Mouse (Mus musculus) testis, adult 2 months (tissue): Measurements from ENCODE around the gene Syde2.

Source experiments
- CTCF ChIP-seq: fragments of 200-500 bp; IDR thresholded peaks from 2 replicates; pipeline ENCODE4 v1.5.1; 2012; ENCODE audit warnings: low read depth, mild to moderate bottlenecking, inconsistent platforms, low read length, moderate library complexity; ENCODE audit not compliant: control insufficient read depth, insufficient read depth, insufficient replicate concordance
- POLR2A ChIP-seq: fragments of 200-500 bp; IDR thresholded peaks from 2 replicates; pipeline ENCODE4 v1.6.1; 2012; ENCODE audit warnings: low read depth, mild to moderate bottlenecking, inconsistent platforms, low read length, moderate library complexity; ENCODE audit not compliant: control insufficient read depth

DNA sequence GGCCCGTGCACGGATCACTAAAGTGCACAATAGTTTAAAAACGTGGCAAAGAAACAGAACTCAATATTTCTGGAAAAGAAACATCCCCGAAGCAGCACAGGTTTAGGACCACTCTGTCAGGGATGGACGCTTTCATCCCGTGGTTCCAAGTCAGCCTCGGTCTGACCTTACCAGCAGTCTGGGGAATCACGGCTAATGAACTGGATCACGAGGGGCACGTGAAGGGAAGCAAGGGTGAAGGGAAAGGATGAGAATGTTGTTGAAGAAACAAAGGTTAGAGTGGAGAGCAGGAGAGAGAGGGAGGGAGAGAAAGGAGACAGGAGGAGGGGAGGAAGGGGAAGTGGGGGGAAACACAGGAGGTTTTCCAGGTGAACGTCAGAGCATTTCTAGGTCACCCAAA lies 58.4 kb downstream of the Syde2 start:
- TF ChIP-seq CTCF (no peak), POLR2A (no peak)
